Mouse (Mus musculus) kidney, postnatal 36 days (tissue): ENCODE measurements around the gene Gpr137.
"Not testable (repeated sequence)": the region's sequence is repeated elsewhere in the genome, so short reads cannot be mapped to it uniquely, and the experiment has no call there.

Experiments
- DNase-seq, 2 experiments: peaks; one replicate each; pipeline ENCODE4 v3.0.0; 2021 to 2022; ENCODE audit warnings: mixed read lengths in 2 of 2

Gpr137 gene

GRCm38 (mm10) chr19:6903031-6903430 is 39.2 kb downstream of the Gpr137 start:
- DNase-seq = peak; percentile 58 to 75

GRCm38 (mm10) chr19:6899641-6900040 is 42.6 kb downstream of the Gpr137 start:
- DNase-seq = peak in 1 of 2 experiments; percentile 65

- not testable (repeated sequence) for DNase-seq
Observed at GRCm38 (mm10) chr19:6895608-6896305, 46.5 kb downstream of the Gpr137 start.

GRCm38 (mm10) chr19:6893731-6894451 is 48.4 kb downstream of the Gpr137 start:
- DNase-seq = no peak

- DNase-seq = peak; percentile 33 to 51
Observed at GRCm38 (mm10) chr19:6892512-6892911, 49.8 kb downstream of the Gpr137 start.
